Mouse (Mus musculus) colon, adult 2 months (tissue): ENCODE results near the gene Fn1. TPM values are rescaled to one million over a fixed set of nuclear protein-coding genes. Genes with fewer than 3 reads are reported as not detected.

Source experiments
- polyA plus RNA-seq: library from polyadenylated mRNA; depleted of rRNA; stranded (reverse); fragments of >200 nt; gene quantifications from 2 replicates; pipeline ENCODE4 v1.2.3, GENCODE M21; 2012; rRNA removed

The Fn1 gene
- 250 and 271 TPM in 2 replicates for polyA plus RNA-seq

GRCm38 (mm10) chr1:71652551-71653399 is at the start of gene Fn1:
Gene Fn1, minus strand, starts transcription at chr1:71653200.

GRCm38 (mm10) chr1:71556688-71557612 is 96.0 kb downstream of the Fn1 start, which contains the start of gene Atic:
Gene Atic, plus strand, starts transcription at chr1:71557150.

Other genes with a start within 250 kb of the Fn1 start
- gene Abca12, start 238.3 kb downstream of the Fn1 start, polyA plus RNA-seq, result 0.78 and 1.3 TPM in 2 replicates
- gene Atic, start 96.0 kb downstream of the Fn1 start, polyA plus RNA-seq, result 21.3 and 24.3 TPM in 2 replicates